Mouse (Mus musculus): ENCODE data around the gene Chchd6. TPM values are rescaled to one million over a fixed set of nuclear protein-coding genes. Genes with fewer than 3 reads are reported as not detected.

Gene Chchd6
- polyA plus RNA-seq, 1 experiment from 2014 or later, result 176 TPM

GRCm38 (mm10) chr6:89345855-89346254, 249.6 kb downstream of the Chchd6 start:
- Histone ChIP-seq H3K4me3 (replicated peaks; ENCODE audit: low read length) (no peak overlapping the region), H3K4me1 (replicated peaks; ENCODE audit: control insufficient read depth, insufficient read depth, low read length) (peaks cover 39% of the 10 kb centered on the region), H3K4me2 (replicated peaks) (no peak overlapping the region), H3K27ac (no peak overlapping the region), H3K36me3 (replicated peaks; ENCODE audit: control insufficient read depth, insufficient read depth) (peaks cover 84% of the 10 kb centered on the region), H3K27me3 (ENCODE audit: control insufficient read depth, insufficient read depth, low read length) (no peaks in the 10 kb centered on the region), H3K9ac (no peak overlapping the region), H3K9me3 (ENCODE audit: control insufficient read depth, low read length) (no peaks in the 10 kb centered on the region)
- no peak for ATAC-seq (ENCODE audit: low FRiP score)
- WGBS, result 100% methylated on average over 1 of the region's 1 CpGs
- no peak for DNase-seq (ENCODE audit: low spot score)

- Histone ChIP-seq H3K9ac (no peak overlapping the region), H3K4me1 (replicated peaks; ENCODE audit: control insufficient read depth, insufficient read depth, low read length) (peaks cover 35% of the 10 kb centered on the region), H3K36me3 (replicated peaks; ENCODE audit: control insufficient read depth, insufficient read depth) (peaks cover 84% of the 10 kb centered on the region), H3K9me3 (ENCODE audit: control insufficient read depth, low read length) (no peaks in the 10 kb centered on the region), H3K4me2 (replicated peaks) (no peak overlapping the region), H3K4me3 (replicated peaks; ENCODE audit: low read length) (no peak overlapping the region), H3K27ac (no peak overlapping the region), H3K27me3 (ENCODE audit: control insufficient read depth, insufficient read depth, low read length) (no peaks in the 10 kb centered on the region)
- DNase-seq (ENCODE audit: low spot score) (no peak), ATAC-seq (ENCODE audit: low FRiP score) (no peak)
- 74% methylated on average over 3 of the region's 3 CpGs for WGBS
These were observed 250.0 kb downstream of the Chchd6 start for GRCm38 (mm10) chr6:89345486-89345785.

GRCm38 (mm10) chr6:89344613-89345485, 250.6 kb downstream of the Chchd6 start:
- WGBS, result 36% methylated on average over 10 of the region's 10 CpGs
- Histone ChIP-seq H3K4me3 (replicated peaks; ENCODE audit: low read length) (no peak overlapping the region), H3K4me1 (replicated peaks; ENCODE audit: control insufficient read depth, insufficient read depth, low read length) (peaks cover 29% of the 10 kb centered on the region), H3K9me3 (ENCODE audit: control insufficient read depth, low read length) (no peaks in the 10 kb centered on the region), H3K27ac (peak overlapping the region; percentile 14; the same call in 1 of the 2 replicates), H3K4me2 (replicated peaks) (no peak overlapping the region), H3K27me3 (ENCODE audit: control insufficient read depth, insufficient read depth, low read length) (no peaks in the 10 kb centered on the region), H3K9ac (no peak overlapping the region), H3K36me3 (replicated peaks; ENCODE audit: control insufficient read depth, insufficient read depth) (peaks cover 84% of the 10 kb centered on the region)
- DNase-seq (ENCODE audit: low spot score) (peak; percentile 53), ATAC-seq (ENCODE audit: low FRiP score) (peak; percentile 66; the same call in 1 of the 2 replicates)

- H3K4me1 ChIP-seq (replicated peaks; ENCODE audit: control insufficient read depth, insufficient read depth, low read length), result peaks cover 18% of the 10 kb centered on the region
- no peak overlapping the region for H3K9ac ChIP-seq
- no peak overlapping the region for H3K27ac ChIP-seq
- no peak overlapping the region for H3K4me3 ChIP-seq (replicated peaks; ENCODE audit: low read length)
- WGBS, result 96% methylated on average over 4 of the region's 4 CpGs
- no peak for ATAC-seq (ENCODE audit: low FRiP score)
- no peaks in the 10 kb centered on the region for H3K9me3 ChIP-seq (ENCODE audit: control insufficient read depth, low read length)
- H3K27me3 ChIP-seq (ENCODE audit: control insufficient read depth, insufficient read depth, low read length), result no peaks in the 10 kb centered on the region
- peaks cover 85% of the 10 kb centered on the region for H3K36me3 ChIP-seq (replicated peaks; ENCODE audit: control insufficient read depth, insufficient read depth)
- no peak overlapping the region for H3K4me2 ChIP-seq (replicated peaks)
- DNase-seq (ENCODE audit: low spot score), result no peak
These were observed 253.5 kb downstream of the Chchd6 start for GRCm38 (mm10) chr6:89341981-89342380.

- H3K4me1 ChIP-seq (replicated peaks; ENCODE audit: control insufficient read depth, insufficient read depth, low read length), result peaks cover 8% of the 10 kb centered on the region
- DNase-seq (ENCODE audit: low spot score), result peak; percentile 56
- no peak overlapping the region for H3K4me2 ChIP-seq (replicated peaks)
- peak; percentile 38 for ATAC-seq (ENCODE audit: low FRiP score)
- H3K4me3 ChIP-seq (replicated peaks; ENCODE audit: low read length), result no peak overlapping the region
- H3K27me3 ChIP-seq (ENCODE audit: control insufficient read depth, insufficient read depth, low read length), result no peaks in the 10 kb centered on the region
- no peak overlapping the region for H3K9ac ChIP-seq
- H3K36me3 ChIP-seq (replicated peaks; ENCODE audit: control insufficient read depth, insufficient read depth), result peaks cover 94% of the 10 kb centered on the region
- H3K9me3 ChIP-seq (ENCODE audit: control insufficient read depth, low read length), result no peaks in the 10 kb centered on the region
- WGBS, result 92% methylated on average over 2 of the region's 2 CpGs
- H3K27ac ChIP-seq, result no peak overlapping the region
These were observed 256.0 kb downstream of the Chchd6 start for GRCm38 (mm10) chr6:89339447-89339846.

- Histone ChIP-seq H3K4me1 (replicated peaks; ENCODE audit: control insufficient read depth, insufficient read depth, low read length) (peaks cover 11% of the 10 kb centered on the region), H3K9ac (no peak overlapping the region), H3K36me3 (replicated peaks; ENCODE audit: control insufficient read depth, insufficient read depth) (peaks cover 93% of the 10 kb centered on the region), H3K27ac (no peak overlapping the region), H3K9me3 (ENCODE audit: control insufficient read depth, low read length) (no peaks in the 10 kb centered on the region), H3K4me3 (replicated peaks; ENCODE audit: low read length) (no peak overlapping the region), H3K4me2 (replicated peaks) (no peak overlapping the region), H3K27me3 (ENCODE audit: control insufficient read depth, insufficient read depth, low read length) (no peaks in the 10 kb centered on the region)
- ATAC-seq (ENCODE audit: low FRiP score), result no peak
- no peak for DNase-seq (ENCODE audit: low spot score)
- 92% methylated on average over 8 of the region's 8 CpGs for WGBS
These were observed 256.7 kb downstream of the Chchd6 start for GRCm38 (mm10) chr6:89338733-89339132.

- DNase-seq (ENCODE audit: low spot score) (no peak), ATAC-seq (ENCODE audit: low FRiP score) (no peak)
- H3K9me3 ChIP-seq (ENCODE audit: control insufficient read depth, low read length), result no peaks in the 10 kb centered on the region
- peaks cover 11% of the 10 kb centered on the region for H3K4me1 ChIP-seq (replicated peaks; ENCODE audit: control insufficient read depth, insufficient read depth, low read length)
- no peak overlapping the region for H3K4me3 ChIP-seq (replicated peaks; ENCODE audit: low read length)
- H3K4me2 ChIP-seq (replicated peaks), result no peak overlapping the region
- H3K27ac ChIP-seq, result no peak overlapping the region
- no peaks in the 10 kb centered on the region for H3K27me3 ChIP-seq (ENCODE audit: control insufficient read depth, insufficient read depth, low read length)
- WGBS, result 77% methylated on average over 9 of the region's 9 CpGs
- H3K9ac ChIP-seq, result no peak overlapping the region
- H3K36me3 ChIP-seq (replicated peaks; ENCODE audit: control insufficient read depth, insufficient read depth), result peaks cover 95% of the 10 kb centered on the region
These were observed 257.9 kb downstream of the Chchd6 start for GRCm38 (mm10) chr6:89337574-89337973.

GRCm38 (mm10) chr6:89333964-89334702, 261.3 kb downstream of the Chchd6 start:
- Histone ChIP-seq H3K4me3 (replicated peaks; ENCODE audit: low read length) (no peak overlapping the region), H3K4me2 (replicated peaks) (no peak overlapping the region), H3K27ac (peak overlapping the region; percentile 61), H3K27me3 (ENCODE audit: control insufficient read depth, insufficient read depth, low read length) (no peaks in the 10 kb centered on the region), H3K9me3 (ENCODE audit: control insufficient read depth, low read length) (no peaks in the 10 kb centered on the region), H3K4me1 (replicated peaks; ENCODE audit: control insufficient read depth, insufficient read depth, low read length) (peaks cover 11% of the 10 kb centered on the region), H3K9ac (no peak overlapping the region), H3K36me3 (replicated peaks; ENCODE audit: control insufficient read depth, insufficient read depth) (peaks cover 95% of the 10 kb centered on the region)
- ATAC-seq (ENCODE audit: low FRiP score) (peak; percentile 85), DNase-seq (ENCODE audit: low spot score) (peak; percentile 76)
- WGBS, result 34% methylated on average over 12 of the region's 12 CpGs

Measured in hindbrain, embryonic 14.5 days (tissue).